Mouse (Mus musculus) forebrain, embryonic 14.5 days (tissue): ENCODE measurements around the gene Taf1a. TPM values are rescaled to one million over a fixed set of nuclear protein-coding genes. Genes with fewer than 3 reads are reported as not detected.
A peak's percentile ranks its signal among the peaks of the same experiment; 100 is the strongest.
"Not testable (repeated sequence)": the region's sequence is repeated elsewhere in the genome, so short reads cannot be mapped to it uniquely, and the experiment has no call there.

Source experiments
- ATAC-seq: fragments of 200-750 bp; cut with Nextera tagmentation; 2 replicates; pipeline ENCODE4 v1.8.0; 2017; ENCODE audit warnings: mild to moderate bottlenecking, moderate library complexity
- DNase-seq: peaks from one replicate; pipeline ENCODE4 v3.0.0-alpha.2; 2015; ENCODE audit warnings: low spot score
- H3K27ac ChIP-seq: fragments of 300-500 bp; sonication (generic); 2 replicates; pipeline ENCODE4 v1.5.1; 2014; ENCODE audit warnings: low read depth, mild to moderate bottlenecking, control low read depth, low read length, moderate library complexity
- H3K27me3 ChIP-seq: fragments of 300-500 bp; sonication (generic); replicated peaks from 2 replicates; pipeline ENCODE4 v1.6.1; 2014; ENCODE audit warnings: low read length, control low read depth, mixed read lengths; ENCODE audit not compliant: control insufficient read depth, insufficient read depth
- H3K36me3 ChIP-seq: fragments of 300-500 bp; sonication (generic); 2 replicates; pipeline ENCODE4 v1.6.1; 2014; ENCODE audit warnings: low read length, control low read depth; ENCODE audit not compliant: control insufficient read depth, insufficient read depth
- H3K4me1 ChIP-seq: fragments of 300-500 bp; sonication (generic); 2 replicates; pipeline ENCODE4 v1.6.1; 2014; ENCODE audit warnings: antibody characterized with exemption, low read length, control low read depth; ENCODE audit not compliant: control insufficient read depth, insufficient read depth
- H3K4me2 ChIP-seq: fragments of 300-500 bp; sonication (generic); 2 replicates; pipeline ENCODE4 v1.6.1; 2014; ENCODE audit warnings: mild to moderate bottlenecking, control low read depth, low read length
- H3K4me3 ChIP-seq: fragments of 300-500 bp; sonication (generic); 2 replicates; pipeline ENCODE4 v1.5.1; 2014; ENCODE audit warnings: low read depth, low read length, control low read depth
- H3K9ac ChIP-seq: fragments of 300-500 bp; sonication (generic); 2 replicates; pipeline ENCODE4 v1.6.1; 2014; ENCODE audit warnings: mild to moderate bottlenecking, low read length, control low read depth, moderate library complexity
- H3K9me3 ChIP-seq: fragments of 300-500 bp; sonication (generic); replicated peaks from 2 replicates; pipeline ENCODE4 v1.6.1; 2016; ENCODE audit warnings: low read length, control low read depth, mixed read lengths; ENCODE audit not compliant: control insufficient read depth
- WGBS: fragments of 180-500 bp; shearing (Covaris S2); extraction: QIAGEN DNeasy Blood & Tissue Kit; methylation state at CpG from one replicate; pipeline ENCODE4 v1.1.7; 2014; 5-methylcytosine and 5-hydroxymethylcytosine counted together
- polyA plus RNA-seq: library from polyadenylated mRNA; unstranded; fragments of >200 nt; fragmentation: Nextera tagmentation; extraction: Ambion mirVana; gene quantifications from 2 replicates; pipeline ENCODE4 v1.2.1, GENCODE M21; 2014

The Taf1a gene
- polyA plus RNA-seq, 1 experiment from 2014 or later, result 13.2 TPM

DNA sequence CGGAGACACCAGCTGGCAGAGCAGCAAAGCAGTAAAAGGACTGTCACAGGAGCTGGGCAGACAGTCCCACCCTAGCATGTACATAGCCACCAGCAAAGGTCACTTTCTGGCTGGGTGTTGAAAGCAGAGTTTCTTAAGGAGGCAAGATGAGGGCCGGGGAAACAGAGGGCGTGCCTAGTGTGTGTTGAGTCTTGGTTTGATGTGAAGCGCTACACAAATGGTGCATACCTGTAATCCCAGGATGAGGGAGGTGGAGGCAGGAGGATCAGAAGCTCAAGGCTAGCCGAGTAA lies 25.3 kb upstream of the Taf1a start:
- H3K9me3 ChIP-seq, result no peaks in the 10 kb centered on the region
- WGBS, result 97% methylated on average over 5 of the region's 5 CpGs
- H3K36me3 ChIP-seq, result peaks cover 59% of the 10 kb centered on the region
- H3K4me2 ChIP-seq, result no peak overlapping the region
- H3K4me1 ChIP-seq, result peaks cover 5% of the 10 kb centered on the region; the same call in 1 of the 2 replicates
- no peak overlapping the region for H3K4me3 ChIP-seq
- DNase-seq (no peak), ATAC-seq (no peak)
- H3K27me3 ChIP-seq, result no peaks in the 10 kb centered on the region
- H3K9ac ChIP-seq, result no peak overlapping the region
- H3K27ac ChIP-seq, result no peak overlapping the region

GRCm38 (mm10) chr1:183366361-183366760 lies 22.4 kb upstream of the Taf1a start:
- Histone ChIP-seq H3K4me3 (no peak overlapping the region), H3K27me3 (no peaks in the 10 kb centered on the region), H3K9ac (no peak overlapping the region), H3K36me3 (peaks cover 33% of the 10 kb centered on the region), H3K4me2 (no peak overlapping the region), H3K9me3 (no peaks in the 10 kb centered on the region), H3K27ac (no peak overlapping the region), H3K4me1 (peaks cover 6% of the 10 kb centered on the region; the same call in 1 of the 2 replicates)
- DNase-seq (no peak), ATAC-seq (no peak)
- WGBS, result 85% methylated on average over 5 of the region's 5 CpGs

DNA sequence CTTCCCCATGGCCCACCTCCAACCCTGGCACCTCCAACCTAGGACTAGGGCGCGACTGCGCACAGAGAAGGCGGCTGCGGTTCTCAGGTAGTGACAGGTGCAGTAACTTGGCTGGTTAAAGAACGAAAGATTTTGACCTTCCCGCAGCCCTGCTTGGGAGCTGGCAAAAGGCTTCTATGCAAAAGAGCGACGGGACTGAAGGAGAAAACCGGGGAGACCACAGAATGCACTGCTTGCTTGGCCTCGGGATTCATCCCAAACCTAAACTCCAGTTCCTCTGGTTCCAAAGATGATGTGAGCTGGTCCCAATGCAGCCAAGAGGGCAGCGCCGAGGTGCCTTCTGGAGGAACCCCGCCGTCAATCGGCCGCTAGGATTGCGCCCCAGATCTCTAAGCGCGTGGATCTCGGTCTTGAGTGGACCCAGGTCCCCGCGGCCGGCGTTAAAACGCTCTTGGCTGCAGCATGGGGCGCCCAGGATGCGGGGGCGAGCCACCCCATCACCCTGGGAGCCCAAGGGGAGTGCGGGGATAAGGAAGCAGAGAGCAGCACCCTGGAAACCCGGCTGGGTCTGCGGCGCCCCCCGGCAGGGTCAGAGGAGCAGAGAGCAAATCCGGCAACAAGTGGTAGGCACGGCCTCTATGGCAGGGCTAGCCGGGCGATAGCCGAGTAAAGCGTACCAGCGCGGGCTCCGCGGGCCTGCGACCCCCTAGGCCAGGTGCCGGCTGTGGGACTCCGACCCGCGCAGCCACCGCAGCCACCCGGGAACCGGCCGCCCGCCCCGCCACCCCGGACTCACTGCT lies 20.0 kb upstream of the Taf1a start:
- peak overlapping the region; percentile 52 for H3K27ac ChIP-seq
- peak; percentile 19 for DNase-seq
- peaks cover 20% of the 10 kb centered on the region for H3K36me3 ChIP-seq
- no peaks in the 10 kb centered on the region for H3K9me3 ChIP-seq
- peak overlapping the region; percentile 89 for H3K9ac ChIP-seq
- H3K4me3 ChIP-seq, result peak overlapping the region; percentile 82
- H3K4me1 ChIP-seq, result peaks cover 6% of the 10 kb centered on the region; the same call in 1 of the 2 replicates
- peak overlapping the region; percentile 96 for H3K4me2 ChIP-seq
- ATAC-seq, result peak; percentile 75
- WGBS, result under 1% methylated on average over 55 of the region's 56 CpGs
- H3K27me3 ChIP-seq, result no peaks in the 10 kb centered on the region

DNA sequence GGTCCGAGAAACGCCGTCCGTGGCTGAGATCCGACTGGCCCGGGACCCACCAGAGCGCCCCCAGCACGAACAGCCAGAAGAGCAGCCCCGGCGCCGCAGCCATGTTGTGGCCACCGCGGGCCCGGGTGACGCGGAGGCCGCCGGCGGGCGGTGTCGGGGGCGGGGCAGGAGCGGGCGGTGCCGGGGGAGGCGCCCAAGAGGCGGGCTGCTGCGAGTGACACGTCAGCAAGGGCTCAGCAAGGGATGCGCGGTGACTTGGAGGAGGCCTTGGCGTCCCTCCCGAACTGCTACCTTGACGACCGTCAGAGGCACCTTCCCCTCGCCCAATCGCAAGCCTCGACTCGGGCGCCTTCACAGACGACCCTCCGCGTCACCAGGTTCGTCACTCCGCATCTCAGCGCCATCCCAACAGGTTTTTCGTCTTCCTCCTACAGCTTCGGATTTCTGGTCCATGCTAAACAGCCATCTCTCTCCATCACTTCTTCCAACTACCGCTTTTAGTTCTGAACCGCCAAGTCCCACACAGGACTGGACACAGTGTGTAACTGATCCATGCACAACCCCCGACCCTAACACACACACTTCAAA lies 19.3 kb upstream of the Taf1a start, which contains the start of gene Mia3:
Gene Mia3, minus strand, starts transcription at position 127 of the 588 bp plus-strand sequence.
- peaks cover 6% of the 10 kb centered on the region; the same call in 1 of the 2 replicates for H3K4me1 ChIP-seq
- peaks cover 13% of the 10 kb centered on the region for H3K36me3 ChIP-seq
- peak within 1 kb of the TSS; percentile 96 for H3K4me2 ChIP-seq
- no peaks in the 10 kb centered on the region for H3K9me3 ChIP-seq
- peak within 1 kb of the TSS; percentile 52 for H3K27ac ChIP-seq
- H3K4me3 ChIP-seq, result peak within 1 kb of the TSS; percentile 82
- DNase-seq (peak; percentile 98), ATAC-seq (peak; percentile 98)
- no peaks in the 10 kb centered on the region for H3K27me3 ChIP-seq
- H3K9ac ChIP-seq, result peak within 1 kb of the TSS; percentile 89
- WGBS, result 1% methylated on average over 47 of the region's 51 CpGs

DNA sequence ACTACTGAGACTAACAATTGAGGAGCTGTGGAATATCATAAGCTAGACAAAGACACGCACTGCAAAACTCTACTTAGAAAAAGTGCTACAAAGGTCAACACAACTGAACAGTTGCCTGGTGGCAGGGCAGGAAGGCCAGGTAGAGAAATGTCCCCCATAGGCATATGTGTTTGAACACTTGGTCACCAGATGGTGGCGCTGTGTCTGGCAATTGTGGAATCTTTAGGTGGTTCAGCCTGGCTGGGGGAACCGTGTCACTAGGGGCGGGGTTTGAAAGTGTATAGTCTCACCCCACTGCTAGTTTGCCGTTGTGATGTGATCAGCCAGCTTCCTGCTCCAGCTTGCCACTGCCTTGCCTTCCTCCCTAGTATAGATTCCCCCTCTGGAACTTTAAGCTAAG lies 14.1 kb upstream of the Taf1a start:
- no peaks in the 10 kb centered on the region; the same call in 1 of the 2 replicates for H3K9me3 ChIP-seq
- H3K9ac ChIP-seq, result no peak overlapping the region
- WGBS, result 78% methylated on average over 5 of the region's 5 CpGs
- no peaks in the 10 kb centered on the region for H3K36me3 ChIP-seq
- H3K4me2 ChIP-seq, result no peak overlapping the region
- H3K27ac ChIP-seq, result no peak overlapping the region
- no peaks in the 10 kb centered on the region for H3K4me1 ChIP-seq
- H3K4me3 ChIP-seq, result no peak overlapping the region
- DNase-seq (no peak), ATAC-seq (no peak)
- H3K27me3 ChIP-seq, result no peaks in the 10 kb centered on the region

- H3K27ac ChIP-seq, result no peak overlapping the region
- H3K27me3 ChIP-seq, result no peaks in the 10 kb centered on the region
- no peaks in the 10 kb centered on the region for H3K36me3 ChIP-seq
- no peaks in the 10 kb centered on the region; the same call in 1 of the 2 replicates for H3K9me3 ChIP-seq
- ATAC-seq (no peak), DNase-seq (no peak)
- no peaks in the 10 kb centered on the region for H3K4me1 ChIP-seq
- no peak overlapping the region for H3K9ac ChIP-seq
- H3K4me2 ChIP-seq, result no peak overlapping the region
- WGBS, result 80% methylated on average over 4 of the region's 4 CpGs
- H3K4me3 ChIP-seq, result no peak overlapping the region
Observed at GRCm38 (mm10) chr1:183377045-183377444, 11.7 kb upstream of the Taf1a start.

- Histone ChIP-seq H3K4me3 (no peak overlapping the region), H3K27me3 (peaks cover 2% of the 10 kb centered on the region; the same call in 1 of the 2 replicates), H3K36me3 (no peaks in the 10 kb centered on the region), H3K9ac (no peak overlapping the region), H3K4me1 (no peaks in the 10 kb centered on the region), H3K4me2 (no peak overlapping the region), H3K9me3 (no peaks in the 10 kb centered on the region; the same call in 1 of the 2 replicates), H3K27ac (no peak overlapping the region)
- DNase-seq, result no peak
- no peak for ATAC-seq
- 91% methylated on average over 10 of the region's 10 CpGs for WGBS
Observed at GRCm38 (mm10) chr1:183378321-183378941, 10.3 kb upstream of the Taf1a start.

DNA sequence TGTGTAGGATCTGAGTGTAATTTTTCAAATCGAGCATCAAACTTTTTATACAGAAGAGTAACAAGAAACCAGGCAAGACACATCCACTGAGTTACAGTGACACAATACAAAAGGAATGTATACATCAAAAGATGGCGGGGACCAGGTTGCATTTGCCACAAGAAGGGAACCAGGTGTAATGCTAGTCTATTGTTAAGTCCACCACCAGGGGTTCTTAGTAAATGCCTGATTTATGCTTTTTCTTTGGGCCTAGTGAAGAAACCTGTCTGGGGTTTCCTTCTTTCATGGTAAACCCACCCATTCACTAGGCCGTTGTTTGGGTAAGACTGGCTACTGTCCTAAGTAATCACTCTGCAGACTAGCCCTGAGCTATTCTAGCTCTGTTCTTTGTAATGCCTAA lies 9.4 kb upstream of the Taf1a start:
- ATAC-seq, DNase-seq, H3K9me3 ChIP-seq, H3K27ac ChIP-seq, H3K36me3 ChIP-seq, H3K4me1 ChIP-seq, H3K27me3 ChIP-seq, H3K9ac ChIP-seq, H3K4me2 ChIP-seq, H3K4me3 ChIP-seq: not testable (repeated sequence)
- 74% methylated on average over 3 of the region's 3 CpGs for WGBS

DNA sequence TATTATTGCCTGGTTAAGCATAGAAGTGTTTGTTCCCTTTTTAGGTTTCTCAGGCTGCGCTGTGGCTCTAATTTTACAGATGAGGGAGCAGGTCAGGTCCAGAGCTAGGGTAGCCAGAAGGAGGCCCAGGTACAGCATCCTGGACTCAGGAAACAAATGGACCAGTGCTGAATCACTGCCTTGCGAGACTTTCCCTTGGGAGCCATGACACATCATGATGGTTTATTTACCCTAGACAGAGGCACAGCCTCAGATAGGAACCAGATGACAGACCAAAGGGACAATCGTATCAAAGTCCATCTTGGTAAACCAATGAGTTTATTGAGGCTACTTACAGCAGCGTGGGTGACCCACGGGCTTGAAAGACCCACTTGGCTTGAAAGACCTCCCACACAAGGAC lies 7.0 kb upstream of the Taf1a start:
- Histone ChIP-seq H3K9ac (no peak overlapping the region), H3K4me3 (no peak overlapping the region), H3K36me3 (no peaks in the 10 kb centered on the region), H3K27ac (no peak overlapping the region), H3K9me3 (no peaks in the 10 kb centered on the region), H3K27me3 (peaks cover 15% of the 10 kb centered on the region; the same call in 1 of the 2 replicates), H3K4me2 (no peak overlapping the region), H3K4me1 (no peaks in the 10 kb centered on the region)
- DNase-seq, result no peak
- ATAC-seq, result no peak
- WGBS, result 92% methylated on average over 5 of the region's 5 CpGs
